In the genomic region with DNA sequence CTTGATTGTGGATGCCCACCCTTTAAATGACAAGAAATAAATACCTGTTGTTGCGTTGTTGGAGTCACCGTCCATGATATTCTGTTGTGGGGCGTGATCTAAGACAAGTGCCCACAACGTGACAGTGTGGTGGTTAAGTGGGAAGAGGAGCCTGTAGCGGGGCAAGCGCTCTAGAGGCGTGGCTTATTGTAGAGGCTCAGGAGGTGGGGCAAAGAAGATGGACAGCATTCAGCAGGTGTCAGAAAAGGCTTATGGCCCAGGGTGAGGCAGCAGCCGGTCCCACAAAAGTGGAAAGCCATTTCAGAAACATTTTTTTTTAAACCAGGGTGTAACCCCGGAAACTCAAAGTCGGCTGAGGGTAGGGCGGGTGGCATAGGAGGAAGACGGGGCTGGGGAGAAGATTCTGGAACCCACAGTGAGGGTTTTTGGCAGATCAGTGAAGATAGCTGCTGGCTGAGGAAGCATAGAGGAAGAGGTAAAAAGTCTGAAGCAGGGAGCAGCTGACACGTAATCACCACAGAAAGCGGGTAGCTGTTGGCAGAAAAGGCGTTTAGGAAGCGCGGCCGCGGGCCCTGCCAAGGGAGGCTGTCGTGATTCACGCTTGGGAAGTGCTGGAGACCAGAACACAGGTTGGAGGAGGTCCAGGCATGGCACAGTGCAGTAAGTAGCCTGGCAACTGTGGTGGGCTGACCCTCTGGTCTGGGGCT, we compare ENCODE assay signal across 9 mouse cellular contexts. TPM values are rescaled to one million over a fixed set of nuclear protein-coding genes. Genes with fewer than 3 reads are reported as not detected.
DNase-seq lines count a peak whose midpoint lies in the region; ATAC-seq and TF ChIP-seq lines count a peak whose summit lies in the region.
"Had no signal": no experiment of that assay in that cellular context is flagged by ENCODE, and none has a peak within 500 bp of the region (broad histone marks: within the 10 kb centered on the region; RNA-seq: fewer than 3 reads in every experiment).

No protein-coding gene starts in this region.

- no peak overlapping the region for H3K4me2 ChIP-seq in forebrain, postnatal 0 days (ENCODE audit: low read depth)
- H3K4me2 ChIP-seq: heart, embryonic 15.5 days had no signal

- peak overlapping the region; percentile 24 for H3ac ChIP-seq in C2C12 (ENCODE audit: control insufficient read depth, insufficient read length, low read depth)

- no peaks in the 10 kb centered on the region for H3K27me3 ChIP-seq in forebrain, postnatal 0 days (ENCODE audit: insufficient read depth, low read length)
- H3K27me3 ChIP-seq in forebrain, embryonic 10.5 days (ENCODE audit: poor library complexity, severe bottlenecking), result no peaks in the 10 kb centered on the region
- H3K27me3 ChIP-seq in C2C12 (ENCODE audit: control insufficient read depth, insufficient read depth, insufficient read length), result no peaks in the 10 kb centered on the region

- H3K36me3 ChIP-seq in forebrain, postnatal 0 days (ENCODE audit: insufficient read depth), result no peaks in the 10 kb centered on the region
- no peaks in the 10 kb centered on the region for H3K36me3 ChIP-seq in forebrain, embryonic 10.5 days (replicated peaks)
- no peaks in the 10 kb centered on the region for H3K36me3 ChIP-seq in C2C12 (ENCODE audit: control insufficient read depth, insufficient read depth)
- H3K36me3 ChIP-seq: heart, embryonic 15.5 days had no signal

- no peak overlapping the region for H3K27ac ChIP-seq in forebrain, postnatal 0 days (ENCODE audit: low read depth, low read length)
- H3K27ac ChIP-seq in forebrain, embryonic 10.5 days, result no peak overlapping the region
- H3K27ac ChIP-seq: heart, embryonic 15.5 days had no signal

- ATAC-seq in forebrain, postnatal 0 days, result peak; percentile 94
- peak; percentile 69 for ATAC-seq in cerebellum, adult (ENCODE audit: insufficient number of reproducible peaks, low FRiP score, low TSS enrichment)

- TF ChIP-seq CTCF in forebrain, postnatal 0 days (IDR thresholded peaks at IDR 0.05; ENCODE audit: low read depth), result no peak
- no peak for TF ChIP-seq CTCF in C2C12 (IDR thresholded peaks at IDR 0.05; ENCODE audit: control insufficient read depth, insufficient read depth, insufficient read length)

- no peaks in the 10 kb centered on the region for H3K79me2 ChIP-seq in C2C12 (ENCODE audit: control insufficient read depth, insufficient read depth)

- no peaks in the 10 kb centered on the region for H3K79me3 ChIP-seq in C2C12 (ENCODE audit: low read depth)

- 62% methylated on average over 21 of the region's 21 CpGs for WGBS in forebrain, postnatal 0 days
- WGBS in forebrain, embryonic 10.5 days, result 86% methylated on average over 21 of the region's 21 CpGs

- no peak overlapping the region for H3K9ac ChIP-seq in forebrain, postnatal 0 days
- H3K9ac ChIP-seq: heart, embryonic 15.5 days had no signal

- no peak overlapping the region for H3K4me3 ChIP-seq in forebrain, postnatal 0 days (ENCODE audit: low read depth, low read length)
- no peak overlapping the region for H3K4me3 ChIP-seq in forebrain, embryonic 10.5 days
- no peak overlapping the region for H3K4me3 ChIP-seq in C2C12 (ENCODE audit: insufficient read depth, poor library complexity, severe bottlenecking)
- H3K4me3 ChIP-seq: heart, embryonic 15.5 days had no signal

- DNase-seq in forebrain, postnatal 0 days, result peak; percentile 79
- no peak for DNase-seq in forebrain, embryonic 10.5 days (ENCODE audit: extremely low spot score, low spot score)
- DNase-seq in gastrocnemius, postnatal 4 days (ENCODE audit: low spot score in 2 of 2), result peak; percentile 36 to 65
- DNase-seq in layer of hippocampus, postnatal 14 days (ENCODE audit: low spot score in 2 of 2), result peak; percentile 59 to 69
- DNase-seq in right cerebral cortex, adult 18-20 months, result peak; percentile 87
- DNase-seq in yolk sac, embryonic 10.5 days (ENCODE audit: low spot score), result no peak

- H3K4me1 ChIP-seq in forebrain, postnatal 0 days (ENCODE audit: insufficient read depth), result no peaks in the 10 kb centered on the region
- H3K4me1 ChIP-seq in forebrain, embryonic 10.5 days, result no peaks in the 10 kb centered on the region
- H3K4me1 ChIP-seq: heart, embryonic 15.5 days had no signal

- H3K9me3 ChIP-seq in forebrain, postnatal 0 days (ENCODE audit: low read length), result no peaks in the 10 kb centered on the region
- H3K9me3 ChIP-seq in forebrain, embryonic 10.5 days, result no peaks in the 10 kb centered on the region
- H3K9me3 ChIP-seq: heart, embryonic 15.5 days had no signal

TF ChIP-seq in C2C12, 6 proteins besides CTCF, POLR2A, EP300 and RAD21:
- TF ChIP-seq MYOD1 (IDR thresholded peaks at IDR 0.05; ENCODE audit: control insufficient read depth, insufficient read length, low read depth) (peak; percentile 7), MYOG (IDR thresholded peaks at IDR 0.05; ENCODE audit: control insufficient read depth, extremely low read depth, insufficient read length) (no peak), USF1 (IDR thresholded peaks at IDR 0.05; ENCODE audit: low read depth) (no peak), MAX (IDR thresholded peaks at IDR 0.05) (peak; percentile 48), CEBPB (IDR thresholded peaks at IDR 0.05; ENCODE audit: low read depth) (no peak), FOSL1 (IDR thresholded peaks at IDR 0.05; ENCODE audit: insufficient read depth, low read length, poor library complexity, severe bottlenecking) (no peak)

RNA-seq across cellular contexts. Expression of gene Inpp5d, which starts 12.6 kb away (rescaled TPM):
- 4.5 and 25.4 TPM in 2 replicates for total RNA-seq in forebrain, postnatal 0 days (2014; rRNA removed)
- 2.7 and 3.0 TPM in 2 replicates for polyA plus RNA-seq in forebrain, postnatal 0 days (2015; fragmentation: Nextera tagmentation; extraction: Ambion mirVana)
- 2.8 and 4.1 TPM in 2 replicates for polyA plus RNA-seq in forebrain, embryonic 10.5 days (2016; fragmentation: Nextera tagmentation; extraction: Ambion mirVana)
- polyA plus RNA-seq in C2C12 (2012; fragmentation: generic; extraction: Trizol), result 0.06 TPM
- total RNA-seq in gastrocnemius, postnatal 4 days (2021), result 10 to 100 TPM; 13.3 to 19.3 TPM
- total RNA-seq in layer of hippocampus, postnatal 14 days (2021), result 10 to 100 TPM; 21.0 to 21.3 TPM

RNA-seq across cellular contexts. Expression of gene Ngef, which starts 33.9 kb away (rescaled TPM):
- 67.2 and 85.0 TPM in 2 replicates for total RNA-seq in forebrain, postnatal 0 days (2014; rRNA removed)
- polyA plus RNA-seq in forebrain, postnatal 0 days (2015; fragmentation: Nextera tagmentation; extraction: Ambion mirVana), result 49.8 and 57.9 TPM in 2 replicates
- polyA plus RNA-seq in forebrain, embryonic 10.5 days (2016; fragmentation: Nextera tagmentation; extraction: Ambion mirVana), result 3.6 and 4.7 TPM in 2 replicates
- 15.6 TPM for polyA plus RNA-seq in C2C12 (2012; fragmentation: generic; extraction: Trizol)
- total RNA-seq in gastrocnemius, postnatal 4 days (2021), result 1 to 10 TPM in 1 of 2 experiments, under 1 TPM in 1; 0.75 to 1.2 TPM
- 10 to 100 TPM; 60.3 to 71.2 TPM for total RNA-seq in layer of hippocampus, postnatal 14 days (2021)

Comparison
In these comparisons a context has a peak if more than half of its experiments do, and no peak if none do; other contexts are left out.
1. DNase-seq: peak in forebrain, postnatal 0 days (single experiment), gastrocnemius, postnatal 4 days (2 of 2), layer of hippocampus, postnatal 14 days (2 of 2) and right cerebral cortex, adult 18-20 months (single experiment); none in forebrain, embryonic 10.5 days (single experiment) and yolk sac, embryonic 10.5 days (single experiment).
2. RNA of gene Ngef, which starts 33.9 kb away (total RNA-seq): 60.3 to 71.2 TPM in layer of hippocampus, postnatal 14 days and 67.2 to 85.0 TPM in forebrain, postnatal 0 days; 0.75 to 1.2 TPM in gastrocnemius, postnatal 4 days; every median in the first group is over 10 times any median in the second.